Mouse (Mus musculus) frontal cortex, postnatal 14 days (tissue): ENCODE results near the gene Emsy.

Experiments
- DNase-seq, 2 experiments: peaks; one replicate each; pipeline ENCODE4 v3.0.0; 2022; ENCODE audit warnings: low spot score in 2 of 2

Emsy gene

DNA sequence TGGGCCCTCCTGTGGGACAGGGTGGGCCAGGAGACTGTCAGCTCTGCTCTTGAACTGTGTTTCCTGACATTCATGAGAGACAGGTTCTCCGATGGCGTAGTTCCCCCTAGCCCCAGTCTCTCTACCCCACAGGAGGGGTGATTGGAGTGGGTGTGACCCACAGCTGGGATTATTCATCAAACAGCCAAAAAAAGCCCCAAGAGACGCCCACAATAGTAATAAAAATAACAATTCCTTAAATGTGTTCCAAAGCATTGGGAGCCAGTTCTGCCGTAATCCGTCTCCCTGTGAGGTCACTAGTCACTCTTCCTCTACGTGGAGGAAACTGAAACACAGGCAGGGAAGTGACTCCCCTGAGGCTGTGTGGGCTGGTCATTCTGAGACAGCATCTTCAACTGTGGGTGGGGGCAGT, 113.8 kb downstream of the Emsy start:
- no peak for DNase-seq

DNA sequence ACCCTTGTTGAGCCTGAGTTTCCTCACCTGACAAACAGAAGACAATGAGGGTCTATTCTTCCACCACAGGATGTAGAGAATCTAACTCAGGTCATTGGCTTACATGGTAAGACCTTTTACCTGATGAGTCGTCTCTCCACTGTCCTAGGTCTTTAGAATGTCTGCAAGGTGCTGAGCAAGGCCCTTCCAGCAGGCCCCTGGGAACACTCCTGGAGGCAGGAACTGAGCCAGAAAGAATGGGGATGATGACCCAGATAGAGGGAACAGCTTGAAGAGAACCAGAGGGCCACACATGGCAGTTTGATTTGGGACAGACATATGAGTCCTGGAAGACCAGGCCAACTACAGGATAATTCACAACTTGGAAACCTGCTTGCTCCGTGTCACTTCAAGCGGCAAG, 114.3 kb downstream of the Emsy start:
- no peak for DNase-seq

- DNase-seq, result no peak
Measured at GRCm38 (mm10) chr7:98541564-98541963, 115.0 kb downstream of the Emsy start.

GRCm38 (mm10) chr7:98540879-98541278, 115.7 kb downstream of the Emsy start:
- no peak for DNase-seq

DNA sequence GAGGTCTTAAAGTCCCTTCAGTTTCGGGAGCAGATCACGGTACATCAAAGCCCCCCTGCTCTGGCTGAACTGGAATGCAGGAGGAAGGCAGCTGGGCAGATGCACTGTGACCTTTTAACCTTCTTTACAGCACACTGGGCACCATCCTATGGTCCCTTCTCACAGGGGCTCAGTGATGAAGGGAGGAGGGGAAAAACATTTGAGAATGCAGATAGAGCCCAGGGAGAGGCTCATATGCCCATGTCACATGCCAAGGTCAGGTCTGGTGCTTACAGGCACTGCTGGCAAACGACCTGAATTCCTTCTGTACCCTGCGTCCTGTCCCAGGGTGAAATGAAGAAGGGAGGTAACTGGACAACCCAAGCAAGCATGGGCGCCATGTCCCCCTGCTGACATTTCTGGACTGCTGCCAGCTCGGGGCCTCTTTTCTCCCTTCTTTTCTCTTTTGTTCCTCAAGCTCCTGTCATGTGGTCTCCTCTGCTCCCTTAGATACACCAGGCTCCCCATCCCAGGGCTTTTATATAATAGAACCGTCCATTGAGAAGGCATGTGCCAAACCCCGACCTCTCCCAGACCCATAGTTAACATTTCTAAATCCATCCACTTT, 118.5 kb downstream of the Emsy start:
- no peak for DNase-seq

- no peak for DNase-seq
Measured at GRCm38 (mm10) chr7:98537210-98537966, 119.2 kb downstream of the Emsy start.
